Mouse (Mus musculus) CH12.LX (cell line): ENCODE measurements around the gene Arf6. TPM values are rescaled to one million over a fixed set of nuclear protein-coding genes. Genes with fewer than 3 reads are reported as not detected.

Source experiments
- DNase-seq: peaks from one replicate; pipeline ENCODE4 v3.0.0-alpha.2; 2013; ENCODE audit errors: extremely low read depth
- H3K27ac ChIP-seq: 2 replicates; pipeline ENCODE4 v1.5.1; 2012; ENCODE audit warnings: low read depth, mild to moderate bottlenecking, control low read depth, moderate library complexity; ENCODE audit not compliant: insufficient read depth
- H3K27me3 ChIP-seq: replicated peaks from 2 replicates; pipeline ENCODE3; 2012; ENCODE audit warnings: inconsistent platforms
- H3K36me3 ChIP-seq, 2 experiments: replicated peaks in 1 of 2; 2 replicates each; pipeline versions ENCODE3 to v1.6.1; 2012; ENCODE audit warnings: inconsistent platforms in 1 of 2, low read length in 1 of 2, mild to moderate bottlenecking in 1 of 2, mixed read lengths in 1 of 2, moderate library complexity in 1 of 2; ENCODE audit not compliant: control insufficient read depth in 1 of 2, insufficient read depth in 1 of 2
- H3K4me1 ChIP-seq, 2 experiments: 2 replicates each; pipeline ENCODE4 v1.6.1; 2012; ENCODE audit warnings: inconsistent platforms in 1 of 2, moderate library complexity in 1 of 2; ENCODE audit not compliant: insufficient read depth in 2 of 2, control insufficient read depth in 1 of 2
- H3K4me2 ChIP-seq: 2 replicates; pipeline ENCODE4 v1.6.1; 2012; ENCODE audit warnings: low read depth, mild to moderate bottlenecking, control low read depth; ENCODE audit not compliant: poor library complexity, insufficient read depth, severe bottlenecking
- H3K4me3 ChIP-seq, 3 experiments: fragments of 150-350 bp in 1 of 3; sonication (generic) in 1 of 3; replicated peaks in 1 of 3; 2 replicates each; pipeline versions ENCODE3 to v1.5.1; 2011 to 2012; ENCODE audit warnings: low read depth in 2 of 3, low read length in 2 of 3, mild to moderate bottlenecking in 2 of 3, moderate library complexity in 2 of 3, control low read depth in 1 of 3, improper control_type of control experiment in 1 of 3, inconsistent platforms in 1 of 3, mixed read lengths in 1 of 3; ENCODE audit not compliant: poor library complexity in 1 of 3
- H3K79me2 ChIP-seq: replicated peaks from 2 replicates; pipeline ENCODE4 v1.6.1; 2012; ENCODE audit warnings: mild to moderate bottlenecking, moderate library complexity; ENCODE audit not compliant: control insufficient read depth, poor library complexity, insufficient read depth, severe bottlenecking; ENCODE audit errors: extremely low read depth
- H3K9ac ChIP-seq: 2 replicates; pipeline ENCODE4 v1.6.1; 2012; ENCODE audit warnings: low read depth, mild to moderate bottlenecking, control low read depth, moderate library complexity; ENCODE audit not compliant: insufficient read depth
- H3K9me3 ChIP-seq: replicated peaks from 2 replicates; pipeline ENCODE3; 2012; ENCODE audit warnings: low read length, inconsistent platforms, mixed read lengths
- BHLHE40 ChIP-seq: IDR thresholded peaks from 2 replicates; pipeline ENCODE4 v1.6.1; 2011; ENCODE audit warnings: mild to moderate bottlenecking, low read depth, low read length, improper control_type of control experiment
- CHD1 ChIP-seq: IDR thresholded peaks from 2 replicates; pipeline ENCODE4 v1.6.1; 2012; ENCODE audit warnings: low read depth, low read length, improper control_type of control experiment, inconsistent platforms
- CHD2 ChIP-seq: IDR thresholded peaks from 2 replicates; pipeline ENCODE4 v1.6.1; 2011; ENCODE audit warnings: low read length, improper control_type of control experiment
- ELF1 ChIP-seq: IDR thresholded peaks from 2 replicates; pipeline ENCODE4 v1.6.1; 2014; ENCODE audit warnings: low read depth, mild to moderate bottlenecking, inconsistent platforms, low read length, improper control_type of control experiment
- ETS1 ChIP-seq: conservative IDR thresholded peaks from 2 replicates; pipeline ENCODE4 v1.6.1; 2012; ENCODE audit warnings: low read depth, mild to moderate bottlenecking, inconsistent platforms, low read length, improper control_type of control experiment, moderate library complexity
- GABPA ChIP-seq: IDR thresholded peaks from 2 replicates; pipeline ENCODE4 v1.6.1; 2012; ENCODE audit warnings: low read depth, low read length, improper control_type of control experiment, inconsistent platforms; ENCODE audit not compliant: insufficient replicate concordance
- HCFC1 ChIP-seq: IDR thresholded peaks from 2 replicates; pipeline ENCODE4 v1.6.1; 2012; ENCODE audit warnings: low read depth, mild to moderate bottlenecking, inconsistent platforms, low read length, improper control_type of control experiment
- IRF4 ChIP-seq: IDR thresholded peaks from 2 replicates; pipeline ENCODE4 v1.6.1; 2014; ENCODE audit warnings: low read depth, mild to moderate bottlenecking, inconsistent platforms, low read length, improper control_type of control experiment
- JUN ChIP-seq: IDR thresholded peaks from 2 replicates; pipeline ENCODE4 v1.6.1; 2011; ENCODE audit warnings: low read depth, mild to moderate bottlenecking, low read length, improper control_type of control experiment, moderate library complexity; ENCODE audit not compliant: insufficient read depth
- KAT2A ChIP-seq: IDR thresholded peaks from 2 replicates; pipeline ENCODE4 v1.6.1; 2012; ENCODE audit warnings: low read length, improper control_type of control experiment, inconsistent platforms; ENCODE audit not compliant: insufficient replicate concordance
- MAFK ChIP-seq: IDR thresholded peaks from 2 replicates; pipeline ENCODE4 v1.6.1; 2011; ENCODE audit warnings: low read length, improper control_type of control experiment; ENCODE audit not compliant: insufficient replicate concordance
- MAZ ChIP-seq: IDR thresholded peaks from 2 replicates; pipeline ENCODE4 v1.6.1; 2012; ENCODE audit warnings: low read depth, mild to moderate bottlenecking, inconsistent platforms, low read length, improper control_type of control experiment, moderate library complexity
- MEF2A ChIP-seq: IDR thresholded peaks from 2 replicates; pipeline ENCODE4 v1.6.1; 2014; ENCODE audit warnings: low read depth, mild to moderate bottlenecking, inconsistent platforms, low read length, improper control_type of control experiment, borderline replicate concordance
- MXI1 ChIP-seq: IDR thresholded peaks from 2 replicates; pipeline ENCODE4 v1.6.1; 2011; ENCODE audit warnings: mild to moderate bottlenecking, low read depth, low read length, improper control_type of control experiment
- MYC ChIP-seq: IDR thresholded peaks from 2 replicates; pipeline ENCODE4 v1.6.1; 2011; ENCODE audit warnings: low read depth, mild to moderate bottlenecking, improper control_type of control experiment, low read length
- NRF1 ChIP-seq: IDR thresholded peaks from 2 replicates; pipeline ENCODE4 v1.6.1; 2014; ENCODE audit warnings: low read depth, mild to moderate bottlenecking, inconsistent platforms, low read length, improper control_type of control experiment, moderate library complexity
- POLR2A ChIP-seq: IDR thresholded peaks from 2 replicates; pipeline ENCODE4 v1.6.1; 2011; ENCODE audit warnings: low read depth, mild to moderate bottlenecking, improper control_type of control experiment, low read length
- RAD21 ChIP-seq: IDR thresholded peaks from 2 replicates; pipeline ENCODE4 v1.6.1; 2011; ENCODE audit warnings: low read depth, mild to moderate bottlenecking, low read length, improper control_type of control experiment, moderate library complexity
- RCOR1 ChIP-seq: conservative IDR thresholded peaks from 2 replicates; pipeline ENCODE4 v1.6.1; 2012; ENCODE audit warnings: low read depth, mild to moderate bottlenecking, inconsistent platforms, low read length, improper control_type of control experiment
- SMC3 ChIP-seq: IDR thresholded peaks from 2 replicates; pipeline ENCODE4 v1.6.1; 2011; ENCODE audit warnings: low read depth, low read length, improper control_type of control experiment
- TBP ChIP-seq: conservative IDR thresholded peaks from 2 replicates; pipeline ENCODE4 v1.6.1; 2011; ENCODE audit warnings: low read depth, low read length, improper control_type of control experiment
- TCF12 ChIP-seq: IDR thresholded peaks from 2 replicates; pipeline ENCODE4 v1.6.1; 2014; ENCODE audit warnings: low read depth, mild to moderate bottlenecking, inconsistent platforms, low read length, improper control_type of control experiment
- USF1 ChIP-seq: IDR thresholded peaks from 2 replicates; pipeline ENCODE4 v1.6.1; 2014; ENCODE audit warnings: low read depth, mild to moderate bottlenecking, inconsistent platforms, low read length, improper control_type of control experiment
- ZC3H11A ChIP-seq: IDR thresholded peaks from 2 replicates; pipeline ENCODE4 v1.6.1; 2012; ENCODE audit warnings: low read depth, mild to moderate bottlenecking, inconsistent platforms, low read length, improper control_type of control experiment
- ZKSCAN1 ChIP-seq: IDR thresholded peaks from 2 replicates; pipeline ENCODE4 v1.6.1; 2012; ENCODE audit warnings: low read depth, inconsistent platforms, low read length, improper control_type of control experiment, borderline replicate concordance
- ZNF384 ChIP-seq: IDR thresholded peaks from 2 replicates; pipeline ENCODE4 v1.6.1; 2012; ENCODE audit warnings: low read depth, low read length, improper control_type of control experiment, inconsistent platforms
- dilution Hi-C: fragments of 300-500 bp; cut with MboI; formaldehyde crosslinking; loops from 2 replicates; pipeline ENCODE4 v1.14.3; 2020; ENCODE audit warnings: low sequenced_read_pairs; ENCODE audit not compliant: extremely low pct_unique_long_range_greater_than_20kb, extremely low pct_ligation_motif_present
- in situ Hi-C: fragments of 300-500 bp; cut with MboI; formaldehyde crosslinking; loops from 3 replicates; pipeline ENCODE4 v1.14.3; 2019; ENCODE audit warnings: low sequenced_read_pairs, low pct_ligation_motif_present, low pct_unique_long_range_greater_than_20kb, mixed read lengths
- polyA plus RNA-seq: library from polyadenylated mRNA; unstranded; fragments of >175 nt; gene quantifications from 2 replicates; pipeline ENCODE4 v1.2.1, GENCODE M21; 2012; ENCODE audit warnings: low read depth; ENCODE audit not compliant: insufficient read length
- total RNA-seq, 2 experiments: library from RNA; depleted of rRNA; stranded (reverse); fragments of 300-350 nt in 1 of 2; fragments of >200 nt in 1 of 2; gene quantifications; 2 replicates each; pipeline ENCODE4 v1.2.3; 2012 to 2014

Gene Arf6
- total and polyA plus RNA-seq, 3 experiments, result 258 to 375 (median 312) TPM

DNA sequence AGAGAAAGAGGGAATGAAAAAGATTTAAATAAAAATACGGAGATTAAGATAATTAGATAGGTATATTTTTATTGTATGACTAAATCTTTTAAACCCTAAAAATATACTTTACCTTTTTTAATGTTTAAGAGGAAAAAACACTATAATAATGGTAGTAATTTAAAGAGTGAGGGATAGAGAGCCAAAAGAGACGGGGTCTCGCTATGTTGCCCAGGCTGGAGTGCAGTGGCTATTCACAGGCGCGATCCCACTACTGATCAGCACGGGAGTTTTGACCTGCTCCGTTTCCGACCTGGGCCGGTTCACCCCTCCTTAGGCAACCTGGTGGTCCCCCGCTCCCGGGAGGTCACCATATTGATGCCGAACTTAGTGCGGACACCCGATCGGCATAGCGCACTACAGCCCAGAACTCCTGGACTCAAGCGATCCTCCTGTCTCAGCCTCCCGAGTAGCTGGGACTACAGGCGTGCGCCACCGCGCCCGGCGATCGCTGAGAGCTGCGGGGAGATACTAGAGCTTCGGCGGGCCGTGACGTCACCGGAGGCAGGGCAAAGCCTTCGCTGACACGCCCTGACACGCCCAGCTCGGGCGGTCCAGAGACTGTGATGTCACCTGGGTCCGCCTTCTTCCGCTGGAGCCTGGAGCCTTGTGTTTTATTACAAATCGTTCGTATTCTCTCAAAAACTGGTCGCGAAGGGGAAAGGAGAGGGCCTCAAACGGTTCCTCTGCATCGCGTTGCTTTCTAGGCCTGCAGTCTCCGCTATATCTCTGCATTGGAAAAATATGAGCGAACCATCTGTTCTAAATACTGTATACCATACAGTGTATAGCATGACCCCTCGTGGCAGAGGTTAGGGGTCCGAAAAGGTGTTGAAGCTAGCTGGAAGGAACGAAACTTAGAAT is 10.7 kb upstream of the Arf6 start (continued):
- TF ChIP-seq JUN (peak; percentile 40), CHD2 (0 out of 2 replicates have a peak, but pooled peaks have one; percentile 54), NRF1 (peak; percentile 63; the same call in 1 of the 2 replicates), ZNF384 (peak; percentile 39; the same call in 1 of the 2 replicates)

DNA sequence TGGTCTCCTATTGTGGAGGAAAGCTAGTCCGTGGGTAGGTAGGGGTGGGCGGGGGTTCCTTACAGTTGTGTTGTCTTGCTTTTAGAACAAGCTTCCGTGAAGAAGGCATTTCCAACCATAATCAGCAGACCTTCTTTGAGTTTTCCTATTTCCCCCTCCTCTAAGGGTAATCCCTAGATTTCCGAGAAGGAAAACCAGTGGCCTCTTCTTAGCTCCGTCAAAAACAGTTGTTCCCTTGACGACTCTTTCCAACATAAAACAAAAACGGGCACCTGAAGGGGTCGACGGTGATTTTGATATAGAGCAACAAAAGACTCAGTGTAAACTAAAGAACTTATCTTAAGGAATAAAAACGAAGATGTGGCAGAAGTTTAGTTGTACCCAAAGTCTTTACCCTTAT is 10.0 kb upstream of the Arf6 start:
- Histone ChIP-seq H3K4me1 (peaks cover 0 to 23% of the 10 kb centered on the region in 2 experiments; a peak in 2 of 4 replicates), H3K9ac (peak overlapping the region; percentile 86), H3K4me3 (peak overlapping the region; percentile 58 to 66 (median 63)), H3K79me2 (peaks cover 2% of the 10 kb centered on the region; the same call in 1 of the 2 replicates), H3K4me2 (peak overlapping the region; percentile 45), H3K27ac (peak overlapping the region; percentile 93), H3K36me3 (no peaks in the 10 kb centered on the region), H3K9me3 (no peaks in the 10 kb centered on the region), H3K27me3 (no peaks in the 10 kb centered on the region)
- no peak for DNase-seq
- TF ChIP-seq MAFK (no peak), SMC3 (peak; percentile 1), CHD1 (peak; percentile 91; the same call in 1 of the 2 replicates)
- in situ Hi-C loops, result no loop called here
- dilution Hi-C loops, result no loop called here

DNA sequence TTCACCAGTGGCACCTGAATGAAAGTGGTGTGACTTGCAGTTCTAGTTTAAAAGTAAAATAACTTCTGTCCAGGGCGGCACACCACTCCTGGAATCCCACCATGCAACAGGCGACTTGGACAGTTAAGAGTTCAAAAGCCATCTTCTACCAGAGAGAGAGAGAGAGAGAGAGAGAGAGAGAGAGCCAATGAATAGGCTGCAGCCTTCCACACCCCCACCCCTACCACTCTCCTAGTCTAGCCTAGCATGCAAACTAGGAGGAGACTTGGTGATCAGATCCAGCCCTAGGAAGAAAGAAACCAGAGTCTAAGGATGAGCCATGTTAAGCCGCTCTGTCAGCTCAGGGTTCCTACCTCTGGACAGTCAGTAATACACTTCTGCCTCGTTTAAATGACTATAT is 9.6 kb upstream of the Arf6 start:
- peak; percentile 77 for DNase-seq
- H3K4me3 ChIP-seq, result peak overlapping the region; percentile 58 to 66 (median 63)
- H3K9me3 ChIP-seq, result no peaks in the 10 kb centered on the region
- dilution Hi-C loops (no loop called here), in situ Hi-C loops (no loop called here)
- 0 out of 2 replicates have a peak, but pooled peaks cover 2% of the 10 kb centered on the region for H3K79me2 ChIP-seq
- H3K4me1 ChIP-seq, result peaks cover 0 to 24% of the 10 kb centered on the region in 2 experiments; a peak in 2 of 4 replicates
- no peaks in the 10 kb centered on the region for H3K36me3 ChIP-seq
- H3K27ac ChIP-seq, result peak overlapping the region; percentile 47
- H3K9ac ChIP-seq, result peak overlapping the region; percentile 86
- peak overlapping the region; percentile 45 for H3K4me2 ChIP-seq
- no peaks in the 10 kb centered on the region for H3K27me3 ChIP-seq
- TF ChIP-seq ETS1, result no peak
- TF ChIP-seq ZKSCAN1, result no peak
- no peak; the same call in 1 of the 2 replicates for TF ChIP-seq TBP
- 0 out of 2 replicates have a peak, but pooled peaks have one; percentile 46 for TF ChIP-seq POLR2A
- TF ChIP-seq JUN, result no peak
- TF ChIP-seq GABPA, result no peak
- 0 out of 2 replicates have a peak, but pooled peaks have one; percentile 35 for TF ChIP-seq MAZ
- peak; percentile 54; the same call in 1 of the 2 replicates for TF ChIP-seq MXI1
- no peak; the same call in 1 of the 2 replicates for TF ChIP-seq TCF12
- TF ChIP-seq ZC3H11A, result no peak
- TF ChIP-seq MEF2A, result no peak
- TF ChIP-seq KAT2A, result no peak
- 0 out of 2 replicates have a peak, but pooled peaks have one; percentile 40 for TF ChIP-seq RCOR1
- no peak for TF ChIP-seq USF1
- no peak for TF ChIP-seq ELF1
- peak; percentile 20; the same call in 1 of the 2 replicates for TF ChIP-seq SMC3
- peak; percentile 52 for TF ChIP-seq IRF4
- TF ChIP-seq MYC, result 0 out of 2 replicates have a peak, but pooled peaks have one; percentile 54
- no peak for TF ChIP-seq MAFK
- no peak; the same call in 1 of the 2 replicates for TF ChIP-seq RAD21
- TF ChIP-seq HCFC1, result no peak
- peak; percentile 8; the same call in 1 of the 2 replicates for TF ChIP-seq BHLHE40
